Mouse (Mus musculus) intestine, postnatal 0 days (tissue): ENCODE results near the gene Tomm5. TPM values are rescaled to one million over a fixed set of nuclear protein-coding genes. Genes with fewer than 3 reads are reported as not detected.

Source experiments
- ATAC-seq: fragments of 200-750 bp; cut with Nextera tagmentation; 2 replicates; pipeline ENCODE4 v1.8.0; 2017; ENCODE audit warnings: mild to moderate bottlenecking, moderate TSS enrichment, moderate library complexity
- H3K27ac ChIP-seq: fragments of 300-500 bp; sonication (generic); 2 replicates; pipeline ENCODE4 v1.5.1; 2014; ENCODE audit warnings: mild to moderate bottlenecking, low read depth, low read length, moderate library complexity
- H3K27me3 ChIP-seq: fragments of 300-500 bp; sonication (generic); replicated peaks from 2 replicates; pipeline ENCODE4 v1.6.1; 2014; ENCODE audit warnings: low read length, mixed read lengths; ENCODE audit not compliant: control insufficient read depth, insufficient read depth
- H3K36me3 ChIP-seq: fragments of 300-500 bp; sonication (generic); 2 replicates; pipeline ENCODE4 v1.6.1; 2014; ENCODE audit warnings: mild to moderate bottlenecking, moderate library complexity; ENCODE audit not compliant: control insufficient read depth, insufficient read depth
- H3K4me1 ChIP-seq: fragments of 300-500 bp; sonication (generic); replicated peaks from 2 replicates; pipeline ENCODE4 v1.6.1; 2014; ENCODE audit warnings: antibody characterized with exemption, low read length, mixed read lengths; ENCODE audit not compliant: control insufficient read depth, insufficient read depth
- H3K4me2 ChIP-seq: fragments of 300-500 bp; sonication (generic); replicated peaks from 2 replicates; pipeline ENCODE4 v1.6.1; 2014; ENCODE audit warnings: low read depth, mild to moderate bottlenecking, moderate library complexity
- H3K4me3 ChIP-seq: fragments of 300-500 bp; sonication (generic); 2 replicates; pipeline ENCODE4 v1.5.1; 2014; ENCODE audit warnings: low read depth, low read length
- H3K9ac ChIP-seq: fragments of 300-500 bp; sonication (generic); 2 replicates; pipeline ENCODE4 v1.6.1; 2014; ENCODE audit warnings: mild to moderate bottlenecking, low read depth, low read length
- H3K9me3 ChIP-seq: fragments of 300-500 bp; sonication (generic); 2 replicates; pipeline ENCODE4 v1.6.1; 2016; ENCODE audit warnings: mixed run types; ENCODE audit not compliant: control insufficient read depth
- CTCF ChIP-seq: sonication (generic); IDR thresholded peaks from 2 replicates; pipeline ENCODE4 v1.5.1; 2016; ENCODE audit warnings: low read depth, mild to moderate bottlenecking, control low read depth, antibody characterized with exemption, moderate library complexity
- WGBS: fragments of 180-500 bp; shearing (Covaris S2); extraction: QIAGEN DNeasy Blood & Tissue Kit; methylation state at CpG from one replicate; pipeline ENCODE4 v1.1.7; 2014; 5-methylcytosine and 5-hydroxymethylcytosine counted together
- polyA plus RNA-seq: library from polyadenylated mRNA; unstranded; fragments of >200 nt; fragmentation: Nextera tagmentation; extraction: Ambion mirVana; gene quantifications from 2 replicates; pipeline ENCODE4 v1.2.1, GENCODE M21; 2015

Gene Tomm5
- polyA plus RNA-seq, 1 experiment from 2014 or later = 274 TPM

- ATAC-seq = no peak
- WGBS = 58% methylated on average over 8 of the region's 8 CpGs
Observed at GRCm38 (mm10) chr4:45134471-45134870, 26.6 kb upstream of the Tomm5 start.

DNA sequence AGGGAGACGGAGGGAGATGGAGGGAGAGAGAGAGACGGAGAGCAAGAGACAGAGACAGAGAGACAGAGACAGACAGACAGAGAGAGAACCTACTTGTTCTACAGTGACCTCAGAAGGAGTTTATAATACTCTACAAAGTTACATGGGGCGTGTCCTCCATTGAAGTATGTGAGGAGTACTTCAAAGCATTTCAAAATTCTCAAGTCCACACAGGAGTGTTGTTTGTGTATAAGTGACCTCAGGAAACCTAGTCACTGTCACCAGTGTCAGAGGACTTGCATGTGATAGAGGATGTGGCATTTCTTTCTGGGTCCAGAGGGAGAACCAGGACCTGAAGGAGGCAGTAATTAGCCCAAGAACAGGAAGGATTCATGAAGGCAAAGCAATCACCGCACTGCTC, 23.1 kb upstream of the Tomm5 start:
- Histone ChIP-seq H3K4me2 (no peak overlapping the region), H3K4me1 (no peaks in the 10 kb centered on the region), H3K4me3 (no peak overlapping the region), H3K9ac (no peak overlapping the region), H3K9me3 (no peaks in the 10 kb centered on the region), H3K27me3 (no peaks in the 10 kb centered on the region), H3K27ac (no peak overlapping the region), H3K36me3 (no peaks in the 10 kb centered on the region)
- 74% methylated on average over 4 of the region's 4 CpGs for WGBS
- TF ChIP-seq CTCF = no peak
- no peak for ATAC-seq

More at GRCm38 (mm10) chr4:45134471-45134870, 26.6 kb upstream of the Tomm5 start:
- no peaks in the 10 kb centered on the region for H3K4me1 ChIP-seq
- H3K9me3 ChIP-seq = no peaks in the 10 kb centered on the region
- H3K27ac ChIP-seq = no peak overlapping the region
- no peak overlapping the region for H3K4me2 ChIP-seq
- H3K9ac ChIP-seq = no peak overlapping the region
- no peaks in the 10 kb centered on the region for H3K36me3 ChIP-seq
- H3K27me3 ChIP-seq = no peaks in the 10 kb centered on the region
- no peak for TF ChIP-seq CTCF
- H3K4me3 ChIP-seq = no peak overlapping the region

DNA sequence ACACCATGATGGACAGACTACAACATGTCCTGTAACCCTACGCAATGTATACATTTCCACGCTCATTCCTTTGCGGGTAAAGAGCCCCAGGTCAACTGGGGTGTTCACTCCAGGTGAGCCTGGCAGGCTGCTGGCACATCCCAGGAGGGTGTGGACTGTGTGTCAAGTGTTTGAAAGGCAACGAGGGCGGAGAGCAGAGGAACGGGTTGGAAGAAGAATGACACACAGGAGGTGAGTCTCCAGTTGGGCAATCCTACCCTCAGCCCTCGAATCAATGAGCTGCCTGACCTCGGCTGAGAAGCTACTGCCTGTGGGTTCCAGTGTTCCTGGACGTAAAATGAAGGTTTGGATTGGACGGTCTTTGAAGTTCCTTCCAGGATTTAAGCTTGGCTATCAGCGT, 13.4 kb upstream of the Tomm5 start:
- Histone ChIP-seq H3K9ac (no peak overlapping the region), H3K27ac (no peak overlapping the region), H3K36me3 (no peaks in the 10 kb centered on the region), H3K9me3 (no peaks in the 10 kb centered on the region), H3K4me2 (no peak overlapping the region), H3K4me3 (no peak overlapping the region), H3K27me3 (no peaks in the 10 kb centered on the region), H3K4me1 (no peaks in the 10 kb centered on the region)
- no peak for ATAC-seq
- no peak for TF ChIP-seq CTCF
- WGBS = 77% methylated on average over 11 of the region's 11 CpGs

DNA sequence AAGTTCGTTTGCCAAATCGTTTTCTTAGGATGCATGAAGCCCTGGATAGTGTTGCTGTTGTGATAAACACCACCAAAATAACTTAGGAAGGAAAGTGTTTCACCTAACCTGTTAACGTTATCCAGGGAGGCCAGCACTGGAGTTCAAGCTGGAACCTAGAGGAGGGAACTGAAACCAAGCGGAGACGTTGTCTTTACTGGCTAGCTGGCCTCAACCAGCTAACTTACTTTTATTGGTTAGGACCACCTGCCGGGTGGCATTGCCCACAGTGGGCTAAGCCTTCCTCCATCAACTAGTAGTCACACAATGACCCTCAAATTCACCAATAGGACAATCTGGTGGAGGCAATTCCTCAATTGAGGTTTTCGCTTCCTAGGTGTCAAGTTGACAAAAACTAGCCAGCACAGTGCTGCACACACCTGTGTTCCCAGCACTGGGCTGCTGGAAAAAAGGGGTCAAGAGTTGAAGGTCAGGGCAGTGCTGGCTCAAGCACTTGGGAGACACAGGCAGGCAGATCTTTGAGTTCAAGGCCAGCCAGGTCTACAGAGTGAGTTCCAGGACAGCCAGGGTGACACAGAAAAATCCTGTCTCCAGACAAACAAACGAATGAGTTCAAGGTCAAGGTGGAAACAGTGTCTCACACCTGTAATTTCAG, 669 bp upstream of the Tomm5 start:
- ATAC-seq = no peak
- WGBS = 65% methylated on average over 8 of the region's 8 CpGs
- no peaks in the 10 kb centered on the region for H3K27me3 ChIP-seq
- H3K9ac ChIP-seq = no peak overlapping the region
- H3K36me3 ChIP-seq = peaks cover 14% of the 10 kb centered on the region
- no peaks in the 10 kb centered on the region for H3K9me3 ChIP-seq
- no peak for TF ChIP-seq CTCF
- peak overlapping the region; percentile 84; the same call in 1 of the 2 replicates for H3K4me3 ChIP-seq
- peaks cover 3% of the 10 kb centered on the region; the same call in 1 of the 2 replicates for H3K4me1 ChIP-seq
- no peak overlapping the region for H3K27ac ChIP-seq
- peak overlapping the region; percentile 83; the same call in 1 of the 2 replicates for H3K4me2 ChIP-seq

DNA sequence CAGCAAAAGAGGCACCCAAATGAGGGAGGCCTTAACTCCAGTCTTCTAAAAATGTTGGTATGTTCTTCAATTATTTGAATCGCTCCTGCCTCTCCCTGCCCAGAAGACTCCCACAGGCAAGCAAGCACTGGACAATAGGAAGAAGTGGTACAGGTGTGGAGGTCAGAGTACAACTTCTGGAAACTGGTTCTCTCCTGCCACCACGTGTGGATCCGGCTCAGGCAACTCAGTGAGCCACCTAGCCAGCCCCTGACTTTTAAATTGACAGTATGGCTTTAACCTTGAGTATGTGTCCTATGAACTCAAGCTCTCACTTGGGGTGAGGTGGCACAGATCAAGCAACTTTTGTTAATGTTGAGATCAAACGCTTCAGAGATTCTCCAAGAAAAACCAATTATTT, 848 bp downstream of the Tomm5 start:
- Histone ChIP-seq H3K4me3 (peak overlapping the region; percentile 84), H3K27me3 (no peaks in the 10 kb centered on the region), H3K27ac (peak overlapping the region; percentile 73; the same call in 1 of the 2 replicates), H3K9ac (peak overlapping the region; percentile 81), H3K4me2 (peak overlapping the region; percentile 83), H3K4me1 (peaks cover 3% of the 10 kb centered on the region; the same call in 1 of the 2 replicates), H3K36me3 (peaks cover 24% of the 10 kb centered on the region), H3K9me3 (no peaks in the 10 kb centered on the region)
- WGBS = 3% methylated on average over 4 of the region's 4 CpGs
- no peak for ATAC-seq
- no peak for TF ChIP-seq CTCF

DNA sequence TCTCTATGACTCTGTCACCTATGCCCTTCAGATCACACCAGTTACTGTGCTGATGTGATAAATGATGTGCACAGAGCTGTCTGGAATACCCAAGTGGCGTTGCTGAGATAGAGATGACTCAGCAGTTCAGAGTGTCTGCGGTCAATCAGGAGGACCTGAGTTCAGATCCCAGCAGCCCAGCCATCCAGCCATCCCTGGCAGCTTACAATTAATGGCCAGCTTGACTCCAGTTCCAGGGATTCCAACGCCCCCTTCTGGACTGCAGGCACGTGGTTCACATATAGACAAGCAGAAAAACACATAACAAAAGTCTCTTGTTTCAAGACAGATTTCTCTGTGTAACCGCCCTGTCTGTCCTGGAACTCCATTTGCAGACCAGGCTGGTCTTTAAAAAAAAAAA, 1.5 kb downstream of the Tomm5 start:
- no peaks in the 10 kb centered on the region for H3K9me3 ChIP-seq
- ATAC-seq = no peak
- H3K27me3 ChIP-seq = no peaks in the 10 kb centered on the region
- H3K36me3 ChIP-seq = peaks cover 24% of the 10 kb centered on the region
- peak overlapping the region; percentile 84; the same call in 1 of the 2 replicates for H3K4me3 ChIP-seq
- peak; percentile 39; the same call in 1 of the 2 replicates for TF ChIP-seq CTCF
- H3K4me1 ChIP-seq = peaks cover 3% of the 10 kb centered on the region; the same call in 1 of the 2 replicates
- H3K27ac ChIP-seq = no peak overlapping the region
- WGBS = 58% methylated on average over 5 of the region's 5 CpGs
- peak overlapping the region; percentile 83 for H3K4me2 ChIP-seq
- H3K9ac ChIP-seq = no peak overlapping the region
